Mouse (Mus musculus): ENCODE measurements around the gene Tnnt3. TPM values are rescaled to one million over a fixed set of nuclear protein-coding genes. Genes with fewer than 3 reads are reported as not detected.

Tnnt3 gene
- polyA plus RNA-seq, 1 experiment from 2014 or later: 3.1 TPM

DNA sequence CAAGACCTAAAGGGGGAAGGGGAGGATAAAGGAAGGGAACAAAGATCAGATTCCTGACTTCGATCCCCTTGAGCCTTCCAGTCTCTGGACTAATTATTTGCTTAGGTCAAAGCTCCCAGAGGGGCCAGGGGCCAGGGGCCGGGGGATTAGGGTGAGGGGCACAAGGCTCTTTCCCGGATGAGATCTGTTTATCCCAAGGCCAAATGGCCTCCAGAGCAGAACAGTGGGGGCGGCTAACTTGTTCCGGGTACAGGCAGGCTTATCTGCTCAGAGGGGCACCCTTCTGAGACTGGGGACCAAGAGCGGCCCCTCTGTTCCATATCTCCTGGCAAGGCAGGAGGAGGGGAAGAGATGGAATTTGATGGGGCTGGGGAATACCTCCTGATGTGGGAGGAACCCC is 59.1 kb downstream of the Tnnt3 start:
- H3K36me3 ChIP-seq (ENCODE audit: control insufficient read depth, insufficient read depth, low read length): no peaks in the 10 kb centered on the region
- WGBS: 51% methylated on average over 6 of the region's 6 CpGs

DNA sequence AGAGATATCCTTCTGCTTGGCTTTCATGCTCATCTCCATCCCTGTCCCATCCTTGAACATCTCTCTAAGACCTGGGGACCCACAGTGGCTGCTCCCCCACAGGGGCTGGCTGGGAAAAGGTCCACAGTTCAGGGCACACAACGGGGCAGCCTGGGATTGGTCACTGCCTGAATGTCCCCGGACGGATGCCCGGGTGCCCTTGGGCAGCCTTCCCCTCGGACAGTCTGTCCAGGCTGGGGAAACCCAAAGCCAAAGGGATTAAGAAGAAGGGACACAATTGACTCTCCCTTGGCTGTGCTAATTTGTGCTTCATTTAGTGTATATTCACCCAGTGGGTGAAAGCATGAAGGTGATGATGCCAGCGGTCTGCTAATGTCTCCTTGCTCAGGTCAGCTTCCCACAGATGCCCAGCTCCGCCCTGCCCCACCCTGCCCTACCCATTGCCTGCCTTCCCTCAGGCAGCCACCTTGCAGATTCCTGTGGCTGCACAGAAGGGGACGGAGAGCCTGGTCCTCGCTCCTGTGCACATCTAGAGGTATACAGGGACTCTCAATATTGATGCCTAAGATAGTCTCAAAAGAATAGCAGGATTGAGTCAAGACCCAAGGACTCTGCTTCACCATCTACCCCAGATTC is 60.0 kb downstream of the Tnnt3 start:
- Histone ChIP-seq H3K27ac (ENCODE audit: low read depth, low read length) (no peak overlapping the region), H3K4me3 (ENCODE audit: low read length) (no peak overlapping the region), H3K4me1 (ENCODE audit: control insufficient read depth, insufficient read depth, low read depth, low read length) (no peaks in the 10 kb centered on the region; the same call in 1 of the 2 replicates), H3K27me3 (replicated peaks; ENCODE audit: control insufficient read depth, insufficient read depth, low read length) (no peaks in the 10 kb centered on the region), H3K36me3 (ENCODE audit: control insufficient read depth, insufficient read depth, low read length) (no peaks in the 10 kb centered on the region), H3K9me3 (ENCODE audit: control insufficient read depth, low read length) (no peaks in the 10 kb centered on the region), H3K4me2 (ENCODE audit: low read length) (no peak overlapping the region), H3K9ac (ENCODE audit: low read depth, low read length) (no peak overlapping the region)
- ATAC-seq: no peak
- 91% methylated on average over 9 of the region's 9 CpGs for WGBS

More for the DNA sequence above, 59.1 kb downstream of the Tnnt3 start:
- Histone ChIP-seq H3K4me2 (ENCODE audit: low read length) (no peak overlapping the region), H3K9ac (ENCODE audit: low read depth, low read length) (no peak overlapping the region), H3K9me3 (ENCODE audit: control insufficient read depth, low read length) (no peaks in the 10 kb centered on the region), H3K27ac (ENCODE audit: low read depth, low read length) (no peak overlapping the region), H3K4me3 (ENCODE audit: low read length) (no peak overlapping the region), H3K4me1 (ENCODE audit: control insufficient read depth, insufficient read depth, low read depth, low read length) (no peaks in the 10 kb centered on the region), H3K27me3 (replicated peaks; ENCODE audit: control insufficient read depth, insufficient read depth, low read length) (no peaks in the 10 kb centered on the region)
- ATAC-seq: no peak

DNA sequence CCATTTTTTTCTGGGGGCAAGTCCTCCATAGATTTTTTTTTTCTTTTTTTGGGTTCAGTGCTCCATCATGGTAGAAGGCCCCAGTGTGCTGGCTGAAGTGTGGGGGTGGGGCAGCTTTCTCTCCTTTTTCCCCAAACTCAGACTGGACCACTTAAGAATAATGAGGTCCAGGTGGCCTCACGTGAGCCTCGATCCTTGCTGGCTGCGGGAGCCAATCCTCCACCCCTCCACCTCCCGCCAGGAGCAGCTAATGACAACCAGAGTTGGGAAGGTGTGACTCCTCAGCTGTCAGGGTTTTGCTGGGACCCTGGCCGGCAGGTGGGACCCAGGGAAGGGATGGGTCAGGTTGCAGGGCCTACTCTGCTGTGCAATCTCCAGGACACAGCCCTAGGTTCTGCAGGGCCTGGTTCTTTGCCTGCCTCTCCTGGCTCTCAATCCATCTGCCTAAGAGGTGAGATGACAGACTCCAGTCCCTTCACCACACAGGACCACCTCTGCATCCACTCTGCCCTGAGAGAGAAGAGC is 61.1 kb downstream of the Tnnt3 start:
- Histone ChIP-seq H3K4me2 (ENCODE audit: low read length) (no peak overlapping the region), H3K36me3 (ENCODE audit: control insufficient read depth, insufficient read depth, low read length) (no peaks in the 10 kb centered on the region), H3K4me3 (ENCODE audit: low read length) (no peak overlapping the region), H3K27me3 (replicated peaks; ENCODE audit: control insufficient read depth, insufficient read depth, low read length) (no peaks in the 10 kb centered on the region), H3K4me1 (ENCODE audit: control insufficient read depth, insufficient read depth, low read depth, low read length) (no peaks in the 10 kb centered on the region; the same call in 1 of the 2 replicates), H3K27ac (ENCODE audit: low read depth, low read length) (no peak overlapping the region), H3K9me3 (ENCODE audit: control insufficient read depth, low read length) (no peaks in the 10 kb centered on the region), H3K9ac (ENCODE audit: low read depth, low read length) (no peak overlapping the region)
- WGBS: 77% methylated on average over 5 of the region's 5 CpGs
- ATAC-seq: no peak

- Histone ChIP-seq H3K9me3 (ENCODE audit: control insufficient read depth, low read length) (no peaks in the 10 kb centered on the region), H3K4me2 (ENCODE audit: low read length) (no peak overlapping the region), H3K4me3 (ENCODE audit: low read length) (no peak overlapping the region), H3K4me1 (ENCODE audit: control insufficient read depth, insufficient read depth, low read depth, low read length) (no peaks in the 10 kb centered on the region; the same call in 1 of the 2 replicates), H3K27ac (ENCODE audit: low read depth, low read length) (no peak overlapping the region), H3K36me3 (ENCODE audit: control insufficient read depth, insufficient read depth, low read length) (no peaks in the 10 kb centered on the region), H3K9ac (ENCODE audit: low read depth, low read length) (no peak overlapping the region), H3K27me3 (replicated peaks; ENCODE audit: control insufficient read depth, insufficient read depth, low read length) (no peaks in the 10 kb centered on the region)
- 32% methylated on average over 18 of the region's 18 CpGs for WGBS
- ATAC-seq: no peak
Measured at GRCm38 (mm10) chr7:142560942-142561855, 62.6 kb downstream of the Tnnt3 start.

DNA sequence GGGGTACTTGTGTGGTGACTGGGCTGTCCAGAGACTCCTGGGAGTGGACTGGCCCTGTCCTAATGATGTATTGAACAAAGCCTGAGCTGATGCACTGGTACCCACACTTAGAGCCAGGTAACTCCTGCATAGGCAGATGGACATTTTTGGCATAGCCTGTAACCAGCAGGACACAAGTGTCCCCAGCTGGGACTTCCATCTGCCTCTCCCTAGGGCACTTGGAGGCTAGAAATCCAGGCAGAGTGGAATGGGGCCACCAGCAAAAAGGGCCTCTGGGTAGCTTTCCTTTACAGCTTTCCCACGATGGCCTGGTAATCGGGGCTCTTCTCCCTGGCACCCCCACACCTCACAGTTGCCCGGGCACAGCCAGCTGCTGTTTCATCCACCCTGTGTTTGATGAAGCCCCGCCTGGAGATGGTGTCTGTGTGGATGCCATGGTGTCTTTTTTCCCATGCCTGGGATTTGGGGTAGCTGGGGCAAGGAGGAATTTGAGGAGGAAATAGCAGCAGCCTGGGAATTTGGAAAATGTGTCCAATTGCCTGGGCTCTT is 63.3 kb downstream of the Tnnt3 start:
- Histone ChIP-seq H3K9me3 (ENCODE audit: control insufficient read depth, low read length) (no peaks in the 10 kb centered on the region), H3K4me1 (ENCODE audit: control insufficient read depth, insufficient read depth, low read depth, low read length) (no peaks in the 10 kb centered on the region; the same call in 1 of the 2 replicates), H3K4me3 (ENCODE audit: low read length) (no peak overlapping the region), H3K9ac (ENCODE audit: low read depth, low read length) (no peak overlapping the region), H3K27me3 (replicated peaks; ENCODE audit: control insufficient read depth, insufficient read depth, low read length) (no peaks in the 10 kb centered on the region), H3K27ac (ENCODE audit: low read depth, low read length) (no peak overlapping the region), H3K36me3 (ENCODE audit: control insufficient read depth, insufficient read depth, low read length) (no peaks in the 10 kb centered on the region), H3K4me2 (ENCODE audit: low read length) (no peak overlapping the region)
- ATAC-seq: no peak
- 80% methylated on average over 4 of the region's 4 CpGs for WGBS

DNA sequence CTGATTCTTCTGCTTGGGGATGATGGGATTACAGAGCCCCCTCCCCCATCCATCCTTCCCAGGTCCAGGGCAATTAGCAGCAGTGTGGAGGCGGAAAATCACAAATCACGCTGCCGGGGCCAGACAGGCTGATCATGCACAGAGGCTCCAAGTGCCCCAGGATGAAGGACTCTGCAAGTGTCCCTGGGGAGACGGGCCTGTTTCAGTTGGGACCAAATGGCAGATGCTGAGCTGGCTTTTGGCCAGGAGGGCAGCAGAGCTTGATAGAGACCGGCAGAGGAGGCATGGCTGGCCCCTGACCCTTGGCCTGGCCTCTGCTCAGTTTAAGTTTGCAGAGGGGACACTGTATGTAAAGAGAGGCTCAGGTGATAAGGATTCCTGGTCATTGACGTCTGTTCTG is 64.5 kb downstream of the Tnnt3 start:
- H3K4me1 ChIP-seq (ENCODE audit: control insufficient read depth, insufficient read depth, low read depth, low read length): no peaks in the 10 kb centered on the region; the same call in 1 of the 2 replicates
- no peak overlapping the region for H3K4me3 ChIP-seq (ENCODE audit: low read length)
- no peak overlapping the region for H3K27ac ChIP-seq (ENCODE audit: low read depth, low read length)
- no peak overlapping the region for H3K9ac ChIP-seq (ENCODE audit: low read depth, low read length)
- no peak for ATAC-seq
- H3K36me3 ChIP-seq (ENCODE audit: control insufficient read depth, insufficient read depth, low read length): no peaks in the 10 kb centered on the region
- no peak overlapping the region for H3K4me2 ChIP-seq (ENCODE audit: low read length)
- no peaks in the 10 kb centered on the region for H3K27me3 ChIP-seq (replicated peaks; ENCODE audit: control insufficient read depth, insufficient read depth, low read length)
- H3K9me3 ChIP-seq (ENCODE audit: control insufficient read depth, low read length): no peaks in the 10 kb centered on the region
- 38% methylated on average over 6 of the region's 6 CpGs for WGBS

GRCm38 (mm10) chr7:142564955-142565643 is 66.5 kb downstream of the Tnnt3 start:
- ATAC-seq: no peak
- 56% methylated on average over 11 of the region's 11 CpGs for WGBS

More at GRCm38 (mm10) chr7:142564955-142565643, 66.5 kb downstream of the Tnnt3 start:
- H3K36me3 ChIP-seq (ENCODE audit: control insufficient read depth, insufficient read depth, low read length): no peaks in the 10 kb centered on the region
- H3K9me3 ChIP-seq (ENCODE audit: control insufficient read depth, low read length): no peaks in the 10 kb centered on the region
- no peak overlapping the region for H3K4me2 ChIP-seq (ENCODE audit: low read length)
- H3K27ac ChIP-seq (ENCODE audit: low read depth, low read length): no peak overlapping the region
- no peak overlapping the region for H3K4me3 ChIP-seq (ENCODE audit: low read length)
- H3K27me3 ChIP-seq (replicated peaks; ENCODE audit: control insufficient read depth, insufficient read depth, low read length): no peaks in the 10 kb centered on the region
- H3K9ac ChIP-seq (ENCODE audit: low read depth, low read length): no peak overlapping the region
- H3K4me1 ChIP-seq (ENCODE audit: control insufficient read depth, insufficient read depth, low read depth, low read length): no peaks in the 10 kb centered on the region; the same call in 1 of the 2 replicates
